Mouse (Mus musculus) hindbrain, embryonic 12.5 days (tissue): ENCODE data around the gene Gpa33. TPM values are rescaled to one million over a fixed set of nuclear protein-coding genes. Genes with fewer than 3 reads are reported as not detected.

Experiments used
- ATAC-seq: fragments of 200-750 bp; cut with Nextera tagmentation; 2 replicates; pipeline ENCODE4 v1.8.0; 2017; ENCODE audit warnings: moderate TSS enrichment; ENCODE audit not compliant: low FRiP score
- H3K27ac ChIP-seq: fragments of 300-500 bp; sonication (generic); 2 replicates; pipeline ENCODE4 v1.5.1; 2016; ENCODE audit warnings: mild to moderate bottlenecking
- H3K27me3 ChIP-seq: fragments of 300-500 bp; sonication (generic); 2 replicates; pipeline ENCODE4 v1.6.1; 2016; ENCODE audit warnings: mild to moderate bottlenecking
- H3K36me3 ChIP-seq: fragments of 300-500 bp; sonication (generic); 2 replicates; pipeline ENCODE4 v1.6.1; 2016; ENCODE audit warnings: mild to moderate bottlenecking
- H3K4me1 ChIP-seq: fragments of 300-500 bp; sonication (generic); 2 replicates; pipeline ENCODE4 v1.6.1; 2016
- H3K4me2 ChIP-seq: fragments of 300-500 bp; sonication (generic); replicated peaks from 2 replicates; pipeline ENCODE4 v1.6.1; 2016; ENCODE audit warnings: mild to moderate bottlenecking
- H3K4me3 ChIP-seq: fragments of 300-500 bp; sonication (generic); 2 replicates; pipeline ENCODE4 v1.5.1; 2016; ENCODE audit warnings: mild to moderate bottlenecking
- H3K9ac ChIP-seq: fragments of 300-500 bp; sonication (generic); 2 replicates; pipeline ENCODE4 v1.6.1; 2016; ENCODE audit warnings: mild to moderate bottlenecking, moderate library complexity
- H3K9me3 ChIP-seq: fragments of 300-500 bp; sonication (generic); replicated peaks from 2 replicates; pipeline ENCODE4 v1.6.1; 2016; ENCODE audit warnings: mild to moderate bottlenecking
- WGBS: fragments of 180-500 bp; shearing (Covaris S2); methylation state at CpG from one replicate; pipeline ENCODE4 v1.1.7; 2016; 5-methylcytosine and 5-hydroxymethylcytosine counted together
- polyA plus RNA-seq: library from polyadenylated mRNA; unstranded; fragments of >200 nt; fragmentation: Nextera tagmentation; extraction: Ambion mirVana; gene quantifications from 2 replicates; pipeline ENCODE4 v1.2.1, GENCODE M21; 2016

Gpa33 gene
- 0.12 and 0.26 TPM in 2 replicates for polyA plus RNA-seq

DNA sequence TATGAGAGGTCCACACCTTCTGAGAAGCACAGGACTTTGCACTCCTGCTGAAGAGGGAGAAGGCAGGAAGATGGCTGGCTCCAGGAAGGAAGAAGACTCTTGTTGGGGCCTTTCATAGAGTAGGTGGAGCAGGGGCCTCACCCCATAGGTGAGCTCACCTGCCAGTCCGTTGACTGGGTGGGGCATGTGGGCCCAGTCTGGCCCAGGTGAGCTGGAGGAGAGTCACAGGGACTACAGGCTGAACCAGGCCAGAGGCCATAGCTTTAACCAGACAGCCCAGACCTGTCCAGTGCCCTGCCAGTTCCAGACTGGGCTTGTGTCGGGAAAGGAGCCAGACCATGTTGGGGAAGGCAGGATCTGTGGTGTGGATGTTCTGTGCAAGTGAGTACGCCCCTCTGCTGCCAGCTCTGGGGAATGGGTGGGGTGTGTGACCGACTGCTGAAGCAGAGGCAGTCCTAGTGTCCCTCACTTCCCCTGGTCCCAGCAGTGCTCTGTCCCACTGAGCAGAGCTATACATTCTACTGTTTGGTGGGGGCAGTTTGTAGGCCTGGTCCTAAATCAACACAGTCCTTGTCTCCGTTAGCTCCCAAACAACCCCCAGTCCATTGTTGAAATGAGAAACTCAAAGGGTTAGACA, at the start of gene Gpa33:
Gpa33 (plus strand) TSS at position 15 of the 637 bp plus-strand sequence.
- Histone ChIP-seq H3K4me1 (peaks cover 19% of the 10 kb centered on the region), H3K9ac (no peak within 1 kb of the TSS), H3K27me3 (no peaks in the 10 kb centered on the region), H3K27ac (no peak within 1 kb of the TSS), H3K4me3 (no peak within 1 kb of the TSS), H3K9me3 (no peaks in the 10 kb centered on the region), H3K4me2 (no peak within 1 kb of the TSS), H3K36me3 (no peaks in the 10 kb centered on the region)
- no peak for ATAC-seq
- 82% methylated on average over 5 of the region's 5 CpGs for WGBS

DNA sequence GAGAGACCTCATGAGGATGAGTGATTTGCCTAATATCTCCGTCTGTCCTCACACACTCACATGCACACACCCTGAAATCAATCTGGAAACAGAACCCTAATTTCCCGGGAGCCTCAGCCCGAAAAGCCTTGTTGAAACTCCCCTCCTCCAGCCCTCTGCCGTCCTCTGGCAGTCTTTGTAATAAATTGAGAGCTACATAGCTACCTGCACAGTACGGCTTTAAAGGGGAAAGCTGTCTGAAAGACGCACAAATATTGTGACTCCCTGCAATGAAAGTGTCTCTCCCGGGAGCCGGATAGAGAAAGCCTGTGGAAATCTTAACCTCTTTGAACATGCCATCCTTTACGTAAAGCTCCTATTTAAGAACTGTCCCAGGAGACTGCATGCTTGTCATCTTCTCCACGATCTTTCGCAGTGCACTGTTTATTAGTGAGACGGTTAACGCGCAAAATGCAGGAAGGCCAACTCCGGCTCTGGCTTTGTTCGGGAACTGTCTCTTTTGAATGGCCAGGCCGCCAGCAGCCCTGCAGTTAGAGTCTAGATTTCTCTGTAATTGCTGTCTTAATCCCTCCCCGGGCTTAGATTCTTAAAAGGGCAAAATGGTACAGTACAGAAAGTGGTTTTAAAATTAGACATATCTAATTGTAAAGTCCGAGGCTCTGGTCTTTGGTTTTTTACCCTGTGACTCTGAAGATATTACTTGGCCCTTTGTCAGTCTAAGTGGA, 41.4 kb upstream of the Gpa33 start:
- H3K9me3 ChIP-seq = no peaks in the 10 kb centered on the region
- no peak overlapping the region for H3K4me3 ChIP-seq
- H3K4me2 ChIP-seq = no peak overlapping the region
- ATAC-seq = 0 out of 2 replicates have a peak, but pooled peaks have one; percentile 35
- no peaks in the 10 kb centered on the region for H3K27me3 ChIP-seq
- no peaks in the 10 kb centered on the region for H3K36me3 ChIP-seq
- 62% methylated on average over 19 of the region's 19 CpGs for WGBS
- H3K9ac ChIP-seq = no peak overlapping the region
- 0 out of 2 replicates have a peak overlapping the region, but pooled peaks have one; percentile 5 for H3K27ac ChIP-seq
- H3K4me1 ChIP-seq = peaks cover 10% of the 10 kb centered on the region

DNA sequence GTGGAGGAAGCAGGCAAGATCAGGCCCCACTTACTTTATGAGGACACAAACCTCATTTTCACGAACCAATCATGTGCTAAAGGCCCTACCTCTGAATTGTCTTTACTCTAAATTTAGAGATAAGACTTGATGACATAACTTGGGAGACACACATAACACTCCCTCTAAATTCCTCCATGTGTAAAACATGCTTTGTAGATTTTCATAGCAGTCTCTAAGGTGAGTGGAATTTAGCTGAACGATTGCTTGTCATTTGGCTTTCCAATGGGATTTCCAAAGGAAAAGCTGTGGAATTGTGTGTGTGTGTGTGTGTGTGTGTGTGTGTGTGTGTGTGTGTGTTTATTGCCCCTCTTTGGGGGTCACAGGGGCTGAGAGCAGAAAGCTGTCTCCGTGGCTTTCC, 40.7 kb upstream of the Gpa33 start:
- Histone ChIP-seq H3K9ac (no peak overlapping the region), H3K27me3 (no peaks in the 10 kb centered on the region), H3K9me3 (no peaks in the 10 kb centered on the region), H3K4me3 (no peak overlapping the region), H3K4me1 (peaks cover 10% of the 10 kb centered on the region), H3K36me3 (no peaks in the 10 kb centered on the region), H3K27ac (no peak overlapping the region), H3K4me2 (no peak overlapping the region)
- 0 out of 2 replicates have a peak, but pooled peaks have one; percentile 8 for ATAC-seq
- WGBS = 83% methylated on average over 3 of the region's 3 CpGs

DNA sequence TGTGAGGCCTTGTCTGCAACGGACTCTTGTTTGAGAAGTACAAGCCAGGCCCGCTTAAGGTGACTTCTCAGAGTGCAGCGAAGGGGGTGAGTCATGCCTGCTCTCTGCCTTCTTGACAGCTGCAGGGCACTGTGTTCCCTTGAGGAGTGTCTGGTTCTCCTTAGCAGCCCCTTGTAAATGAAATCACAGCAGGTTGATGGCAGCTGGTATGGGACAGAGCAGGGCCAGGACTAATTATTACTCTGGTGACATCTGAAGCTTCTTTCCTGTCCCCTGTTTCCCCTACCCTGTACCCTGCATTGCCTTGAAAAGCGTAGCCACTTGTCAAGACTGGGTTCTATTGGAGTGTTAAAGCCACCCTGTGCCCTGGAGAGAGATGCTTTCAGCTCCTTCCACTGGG, 40.3 kb upstream of the Gpa33 start:
- Histone ChIP-seq H3K27ac (no peak overlapping the region), H3K9me3 (no peaks in the 10 kb centered on the region), H3K9ac (no peak overlapping the region), H3K4me3 (no peak overlapping the region), H3K4me1 (peaks cover 10% of the 10 kb centered on the region), H3K27me3 (no peaks in the 10 kb centered on the region), H3K36me3 (no peaks in the 10 kb centered on the region), H3K4me2 (no peak overlapping the region)
- 70% methylated on average over 4 of the region's 4 CpGs for WGBS
- ATAC-seq = peak; percentile 43; the same call in 1 of the 2 replicates

DNA sequence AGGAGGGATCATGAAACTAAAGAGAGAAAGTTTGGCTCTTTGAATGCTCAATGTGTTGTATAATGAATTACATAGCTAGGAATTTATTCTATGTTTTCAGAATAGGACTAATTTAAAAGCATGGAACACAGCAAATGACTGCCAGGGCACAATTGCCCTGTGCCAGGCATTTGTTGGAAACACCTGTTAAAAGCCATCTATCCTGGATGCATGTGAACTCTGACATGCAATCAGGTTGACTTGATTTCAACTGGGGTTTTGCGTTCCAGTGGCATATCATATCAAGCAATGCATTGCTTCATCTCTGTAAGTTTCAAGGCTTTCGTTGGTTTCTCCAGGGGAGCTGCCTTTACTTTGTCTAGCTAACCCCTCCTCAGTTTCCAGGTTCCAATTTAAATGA, 39.7 kb upstream of the Gpa33 start:
- no peaks in the 10 kb centered on the region for H3K9me3 ChIP-seq
- 90% methylated on average over 2 of the region's 2 CpGs for WGBS
- ATAC-seq = no peak
- H3K4me1 ChIP-seq = peaks cover 10% of the 10 kb centered on the region
- no peak overlapping the region for H3K27ac ChIP-seq
- no peak overlapping the region for H3K9ac ChIP-seq
- H3K4me2 ChIP-seq = no peak overlapping the region
- no peaks in the 10 kb centered on the region for H3K36me3 ChIP-seq
- H3K4me3 ChIP-seq = no peak overlapping the region
- H3K27me3 ChIP-seq = no peaks in the 10 kb centered on the region

DNA sequence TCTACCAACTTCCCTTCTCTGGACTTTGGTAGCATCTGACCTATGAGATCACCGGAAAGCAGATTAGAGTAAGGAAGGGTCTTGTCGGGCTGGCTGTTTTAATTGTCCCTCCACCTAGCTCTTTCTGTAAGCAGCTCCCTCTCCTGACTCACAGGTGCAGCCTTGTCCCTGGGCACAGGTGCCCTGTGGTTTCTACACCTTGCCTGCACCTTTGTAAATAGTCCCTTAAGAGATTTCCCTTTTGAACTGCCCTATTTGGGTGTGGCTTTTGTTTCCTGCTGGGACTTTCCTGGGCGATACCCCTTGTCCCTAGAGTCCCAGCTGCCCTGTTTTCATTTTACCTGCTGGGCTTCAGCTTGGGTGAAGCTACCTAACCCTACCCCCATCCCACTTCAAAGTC, 35.6 kb upstream of the Gpa33 start:
- 87% methylated on average over 3 of the region's 3 CpGs for WGBS
- no peaks in the 10 kb centered on the region for H3K27me3 ChIP-seq
- H3K9me3 ChIP-seq = no peaks in the 10 kb centered on the region
- no peak overlapping the region for H3K27ac ChIP-seq
- H3K36me3 ChIP-seq = no peaks in the 10 kb centered on the region
- H3K4me3 ChIP-seq = no peak overlapping the region
- no peak for ATAC-seq
- no peak overlapping the region for H3K9ac ChIP-seq
- no peak overlapping the region for H3K4me2 ChIP-seq
- peaks cover 4% of the 10 kb centered on the region for H3K4me1 ChIP-seq

DNA sequence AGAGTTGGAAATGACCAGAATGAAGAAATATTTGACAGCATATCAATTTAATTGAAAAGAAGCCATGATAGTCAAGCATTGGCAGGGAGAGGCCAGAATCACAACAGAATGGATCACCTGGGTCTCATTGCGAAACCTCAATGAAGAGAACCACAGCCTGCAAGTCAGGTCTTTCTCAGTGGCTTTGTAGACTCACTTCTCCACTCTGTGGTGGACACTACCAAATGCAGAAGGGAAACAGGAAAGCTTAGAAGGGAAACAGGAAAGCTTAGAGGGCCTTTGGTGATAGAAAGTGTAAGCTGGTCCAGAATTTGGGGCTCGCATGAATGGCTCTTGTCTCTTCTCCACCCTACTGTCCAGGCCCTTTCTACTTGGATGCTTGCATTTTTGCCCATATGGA, 31.9 kb upstream of the Gpa33 start:
- no peak overlapping the region for H3K9ac ChIP-seq
- H3K4me1 ChIP-seq = no peaks in the 10 kb centered on the region
- no peaks in the 10 kb centered on the region for H3K9me3 ChIP-seq
- H3K4me3 ChIP-seq = no peak overlapping the region
- ATAC-seq = no peak
- 96% methylated on average over 2 of the region's 2 CpGs for WGBS
- no peaks in the 10 kb centered on the region for H3K36me3 ChIP-seq
- H3K4me2 ChIP-seq = no peak overlapping the region
- no peaks in the 10 kb centered on the region for H3K27me3 ChIP-seq
- H3K27ac ChIP-seq = no peak overlapping the region

DNA sequence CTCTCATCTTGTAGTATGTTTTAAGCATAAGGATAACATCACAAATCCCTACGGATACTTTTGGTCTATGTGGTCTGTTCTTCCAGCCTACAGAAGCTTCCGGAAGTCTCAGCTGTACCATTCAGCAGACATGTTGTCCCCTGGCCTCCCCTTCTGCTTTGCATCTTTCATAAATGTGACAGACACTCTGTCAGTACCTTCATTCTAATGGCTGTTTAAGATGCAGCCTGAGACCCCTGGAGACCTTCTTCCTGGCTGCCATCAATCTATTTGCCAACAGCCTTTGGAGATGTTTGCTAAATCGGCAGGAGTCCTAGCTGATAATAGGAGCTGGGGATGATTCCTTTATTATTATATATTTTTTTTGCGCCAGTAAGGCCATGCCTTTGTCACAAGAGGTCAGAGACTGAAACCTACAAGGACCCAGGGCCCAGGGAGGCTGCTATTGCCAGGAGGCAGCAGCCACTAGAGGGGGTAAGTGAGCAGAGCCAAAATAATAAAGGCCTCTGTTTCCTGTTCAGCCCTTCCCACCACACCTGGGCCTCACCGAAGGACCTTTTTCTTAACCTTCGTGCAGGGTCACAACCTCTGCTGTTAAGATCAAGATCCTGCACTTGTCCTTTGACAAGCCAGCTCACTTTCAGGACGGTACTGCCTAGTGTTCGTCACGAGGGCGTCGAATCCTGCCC, 27.0 kb upstream of the Gpa33 start:
- Histone ChIP-seq H3K27ac (peak overlapping the region; percentile 60), H3K27me3 (no peaks in the 10 kb centered on the region), H3K4me1 (no peaks in the 10 kb centered on the region), H3K9me3 (no peaks in the 10 kb centered on the region), H3K9ac (no peak overlapping the region), H3K4me3 (no peak overlapping the region), H3K4me2 (no peak overlapping the region), H3K36me3 (no peaks in the 10 kb centered on the region)
- 58% methylated on average over 11 of the region's 11 CpGs for WGBS
- peak; percentile 67; the same call in 1 of the 2 replicates for ATAC-seq

DNA sequence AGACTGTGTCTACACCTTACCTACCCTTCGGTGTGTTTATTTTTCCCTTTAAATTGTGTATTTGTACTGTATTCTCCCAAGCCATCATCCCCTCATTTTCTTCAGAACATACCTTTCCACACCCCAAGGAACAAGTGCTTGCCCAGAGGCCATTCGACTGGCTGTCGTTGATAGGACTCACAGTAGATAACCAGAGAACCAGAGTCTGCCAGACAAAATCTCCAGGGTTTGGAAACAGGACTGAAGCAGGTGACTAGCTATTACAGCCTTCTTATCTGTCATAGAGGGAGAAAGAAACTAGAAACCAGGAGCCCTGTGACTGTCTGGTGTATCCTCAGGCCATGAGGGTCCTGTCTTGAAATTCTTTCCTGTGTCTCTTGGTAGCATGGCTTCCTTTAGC, 25.2 kb upstream of the Gpa33 start:
- H3K27me3 ChIP-seq = no peaks in the 10 kb centered on the region
- H3K4me2 ChIP-seq = no peak overlapping the region
- H3K9me3 ChIP-seq = no peaks in the 10 kb centered on the region
- no peaks in the 10 kb centered on the region for H3K36me3 ChIP-seq
- no peaks in the 10 kb centered on the region for H3K4me1 ChIP-seq
- no peak overlapping the region for H3K4me3 ChIP-seq
- ATAC-seq = no peak
- H3K9ac ChIP-seq = no peak overlapping the region
- H3K27ac ChIP-seq = no peak overlapping the region
- 94% methylated on average over 3 of the region's 3 CpGs for WGBS

DNA sequence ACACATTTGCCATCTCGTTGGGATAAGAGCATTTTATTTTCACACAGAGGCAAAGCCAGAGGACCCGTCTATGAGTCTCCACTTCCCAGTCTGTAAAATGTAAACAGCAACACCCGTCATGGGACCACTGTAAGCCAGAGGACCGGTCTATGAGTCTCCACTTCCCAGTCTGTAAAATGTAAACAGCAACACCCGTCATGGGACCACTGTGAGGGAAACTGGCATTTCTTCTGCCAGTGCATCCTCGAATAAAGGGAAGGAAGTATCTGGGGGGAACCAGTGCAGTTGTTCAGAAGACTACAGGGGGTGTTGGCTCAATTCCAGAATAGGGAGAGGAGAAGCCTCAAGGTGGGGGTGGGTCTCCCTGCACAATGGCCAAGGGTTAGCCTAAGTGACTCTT, 24.6 kb upstream of the Gpa33 start:
- H3K27ac ChIP-seq = no peak overlapping the region
- no peaks in the 10 kb centered on the region for H3K36me3 ChIP-seq
- ATAC-seq = no peak
- WGBS = 88% methylated on average over 6 of the region's 6 CpGs
- no peaks in the 10 kb centered on the region for H3K4me1 ChIP-seq
- H3K4me2 ChIP-seq = no peak overlapping the region
- no peak overlapping the region for H3K9ac ChIP-seq
- no peaks in the 10 kb centered on the region for H3K27me3 ChIP-seq
- no peaks in the 10 kb centered on the region for H3K9me3 ChIP-seq
- H3K4me3 ChIP-seq = no peak overlapping the region

DNA sequence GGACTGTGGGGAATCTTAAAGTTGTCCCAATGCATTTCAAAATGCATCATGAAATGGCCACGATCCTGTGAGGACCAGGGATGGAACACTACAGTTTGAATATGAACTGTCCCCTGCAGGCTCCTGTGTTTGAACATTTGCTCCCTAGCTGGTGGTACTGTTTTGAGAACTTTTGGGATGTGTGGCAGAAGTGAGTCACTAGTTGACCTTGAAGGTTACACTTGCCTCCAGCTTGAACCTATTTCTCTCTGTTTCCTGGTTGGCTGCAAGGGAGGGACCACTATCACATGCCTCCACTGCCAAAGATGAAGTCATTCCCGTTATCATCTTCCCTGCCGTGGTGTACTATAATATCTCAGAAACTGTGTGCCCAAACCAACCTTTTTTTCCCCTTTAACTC, 15.1 kb upstream of the Gpa33 start:
- ATAC-seq = no peak
- Histone ChIP-seq H3K4me3 (no peak overlapping the region), H3K9ac (no peak overlapping the region), H3K27ac (no peak overlapping the region), H3K27me3 (no peaks in the 10 kb centered on the region), H3K4me2 (no peak overlapping the region), H3K4me1 (0 out of 2 replicates have a peak, but pooled peaks cover 6% of the 10 kb centered on the region), H3K36me3 (no peaks in the 10 kb centered on the region), H3K9me3 (no peaks in the 10 kb centered on the region)
- WGBS = 90% methylated on average over 3 of the region's 3 CpGs

DNA sequence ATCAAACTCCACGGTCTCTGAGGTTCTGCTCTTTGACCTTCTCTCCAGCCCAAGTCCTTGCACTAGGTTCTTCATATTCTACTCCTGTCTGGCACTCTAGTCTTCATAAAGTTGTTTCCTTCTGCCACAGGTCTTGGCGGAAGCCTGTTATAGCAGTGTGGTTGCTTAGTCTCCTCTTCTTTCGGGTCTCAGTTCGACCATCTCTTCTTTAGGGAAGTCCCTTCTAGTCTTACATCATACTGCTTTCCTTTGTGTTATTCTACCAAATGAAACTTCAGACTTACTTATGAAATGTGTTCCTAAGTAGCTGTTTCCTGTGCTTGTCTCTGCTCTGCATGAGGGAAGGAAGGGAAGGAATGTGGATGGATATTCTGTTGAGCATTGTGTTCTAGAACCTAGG, 14.3 kb upstream of the Gpa33 start:
- H3K4me3 ChIP-seq = no peak overlapping the region
- H3K4me2 ChIP-seq = no peak overlapping the region
- H3K27me3 ChIP-seq = no peaks in the 10 kb centered on the region
- WGBS = 93% methylated on average over 4 of the region's 4 CpGs
- 0 out of 2 replicates have a peak, but pooled peaks cover 6% of the 10 kb centered on the region for H3K4me1 ChIP-seq
- ATAC-seq = no peak
- H3K36me3 ChIP-seq = no peaks in the 10 kb centered on the region
- no peak overlapping the region for H3K27ac ChIP-seq
- H3K9ac ChIP-seq = no peak overlapping the region
- no peaks in the 10 kb centered on the region for H3K9me3 ChIP-seq
